Mouse (Mus musculus) MEL (cell line): ENCODE measurements around the gene Fam167b.

ENCODE experiments used
- BHLHE40 ChIP-seq: IDR thresholded peaks from 2 replicates; pipeline ENCODE4 v1.6.1; 2012; ENCODE audit warnings: low read depth, mild to moderate bottlenecking, inconsistent platforms, low read length, improper control_type of control experiment, borderline replicate concordance
- CTCF ChIP-seq, 3 experiments: IDR thresholded peaks in 2 of 3; conservative IDR thresholded peaks in 1 of 3; 2 replicates each; pipeline ENCODE4 v1.5.1; 2011 to 2012; ENCODE audit warnings: low read length in 3 of 3, low read depth in 2 of 3, mild to moderate bottlenecking in 2 of 3, improper control_type of control experiment in 1 of 3, inconsistent platforms in 1 of 3, mixed read lengths in 1 of 3, moderate library complexity in 1 of 3; ENCODE audit not compliant: control insufficient read depth in 1 of 3, insufficient read depth in 1 of 3, poor library complexity in 1 of 3, severe bottlenecking in 1 of 3
- EP300 ChIP-seq, 2 experiments: IDR thresholded peaks; 2 replicates each; pipeline ENCODE4 v1.6.1; 2011; ENCODE audit warnings: improper control_type of control experiment in 2 of 2, low read length in 2 of 2, low read depth in 1 of 2, mild to moderate bottlenecking in 1 of 2
- MXI1 ChIP-seq: IDR thresholded peaks from 2 replicates; pipeline ENCODE4 v1.6.1; 2011; ENCODE audit warnings: mild to moderate bottlenecking, low read depth, low read length, improper control_type of control experiment
- TAL1 ChIP-seq: IDR thresholded peaks from 2 replicates; pipeline ENCODE4 v1.6.1; 2012; ENCODE audit warnings: mild to moderate bottlenecking, inconsistent platforms, low read length, moderate library complexity, mixed read lengths

GRCm38 (mm10) chr4:129600233-129601158, 22.1 kb upstream of the Fam167b start, which contains the start of the genes Eif3i and Tmem234:
- TF ChIP-seq TAL1 (peak; percentile 89), BHLHE40 (no peak), EP300 (IDR thresholded peaks at IDR 0.05; ENCODE audit: low read depth in 1 of 2, low read length in 2 of 2) (peak in 1 of 2 experiments; percentile 4; a peak in 1 of 4 replicates), CTCF (IDR thresholded peaks at IDR 0.05 in 2 of 3, conservative IDR thresholded peaks at IDR 0.05 in 1 of 3; ENCODE audit: control insufficient read depth in 1 of 3, insufficient read depth in 1 of 3, low read depth in 2 of 3, low read length in 3 of 3, poor library complexity in 1 of 3, severe bottlenecking in 1 of 3) (no peak), MXI1 (peak; percentile 96)
